Mouse (Mus musculus) heart, adult 8-10 months (tissue): ENCODE measurements around the gene Snap29. TPM values are rescaled to one million over a fixed set of nuclear protein-coding genes. Genes with fewer than 3 reads are reported as not detected.

Source experiments
- DNase-seq: peaks from one replicate; pipeline ENCODE4 v3.0.0; 2022; ENCODE audit warnings: low spot score
- total RNA-seq, 4 experiments: library from RNA; stranded (reverse); gene quantifications; 2 replicates each; pipeline ENCODE4 v1.2.4; 2022

Snap29 gene
- total RNA-seq: 10 to 100 TPM; 16.1 to 18.4 (median 16.9) TPM

DNA sequence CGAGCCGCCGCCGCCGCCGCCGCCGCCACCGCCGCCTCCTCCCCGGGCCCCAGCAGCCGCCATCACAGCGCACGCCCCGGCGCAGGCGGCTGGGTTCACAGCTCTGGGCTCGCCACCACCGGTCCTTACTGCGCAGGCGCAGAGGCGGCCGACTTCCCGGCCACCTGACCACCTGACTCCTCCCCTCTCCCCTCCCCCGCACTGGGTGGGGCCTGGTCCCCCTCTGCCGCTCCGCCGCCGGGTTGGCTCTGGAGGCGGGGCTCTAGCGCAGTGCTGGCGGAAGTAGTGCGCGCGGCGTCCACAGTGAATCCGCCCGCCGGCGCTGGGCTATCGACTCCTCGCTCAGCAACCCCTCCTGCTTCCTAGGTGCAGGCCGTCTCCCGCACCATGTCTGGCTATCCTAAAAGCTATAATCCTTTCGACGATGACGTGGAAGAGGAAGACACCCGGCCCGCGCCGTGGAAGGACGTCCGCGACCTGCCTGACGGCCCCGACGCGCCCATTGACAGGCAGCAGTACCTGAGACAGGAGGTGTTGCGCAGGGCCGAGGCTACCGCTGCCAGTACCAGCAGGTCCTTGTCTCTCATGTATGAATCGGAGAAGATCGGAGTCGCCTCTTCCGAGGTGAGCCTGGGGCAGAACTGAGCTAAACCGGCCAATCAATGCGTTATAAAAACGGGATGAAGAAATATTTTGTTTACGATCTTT is at the start of gene Snap29, which contains the start of gene Pi4ka:
TSS of gene Snap29 (plus strand) at position 251 of the 708 bp plus-strand sequence.
TSS of gene Pi4ka (minus strand) at position 579 of the 708 bp plus-strand sequence.
- DNase-seq: peak; percentile 99

DNA sequence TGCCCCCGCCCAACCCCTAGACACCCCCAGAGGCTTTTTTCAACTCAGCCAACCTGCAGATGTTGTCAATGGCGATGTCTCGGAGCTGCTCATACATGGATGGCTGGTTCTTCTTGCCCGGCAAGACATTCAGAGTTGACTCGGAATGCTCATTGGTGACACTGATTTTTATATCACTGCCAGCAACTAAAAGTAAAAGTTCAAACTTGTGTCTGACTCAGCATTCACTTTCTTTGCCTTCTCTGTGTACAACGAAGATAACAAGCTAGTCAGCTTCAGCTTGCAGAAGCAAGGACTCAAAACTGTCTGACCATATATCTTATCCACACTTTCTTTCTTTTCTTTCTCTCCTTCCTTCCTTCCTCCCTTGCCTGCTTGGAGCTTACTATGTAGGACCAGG is 49.8 kb upstream of the Snap29 start:
- no peak for DNase-seq

DNA sequence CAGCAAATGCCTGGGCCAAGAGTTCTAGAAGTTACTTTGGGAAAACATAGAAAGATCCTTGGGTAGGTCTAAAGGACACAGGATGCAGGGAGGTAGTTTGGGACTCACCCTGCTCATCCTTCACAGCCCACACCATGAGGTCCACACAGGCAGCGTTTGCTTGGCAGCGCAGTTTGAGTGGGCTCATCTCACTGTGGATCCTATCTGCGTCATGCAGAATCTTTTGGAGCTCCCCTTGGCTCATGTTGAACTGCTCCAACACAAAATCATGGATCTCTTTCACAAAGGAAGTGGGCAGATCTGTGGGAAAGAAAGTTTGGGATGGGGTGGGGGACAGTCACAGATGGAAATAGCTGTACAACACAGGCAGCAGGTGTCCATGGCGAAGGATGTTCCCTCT is 47.0 kb upstream of the Snap29 start:
- no peak for DNase-seq

DNA sequence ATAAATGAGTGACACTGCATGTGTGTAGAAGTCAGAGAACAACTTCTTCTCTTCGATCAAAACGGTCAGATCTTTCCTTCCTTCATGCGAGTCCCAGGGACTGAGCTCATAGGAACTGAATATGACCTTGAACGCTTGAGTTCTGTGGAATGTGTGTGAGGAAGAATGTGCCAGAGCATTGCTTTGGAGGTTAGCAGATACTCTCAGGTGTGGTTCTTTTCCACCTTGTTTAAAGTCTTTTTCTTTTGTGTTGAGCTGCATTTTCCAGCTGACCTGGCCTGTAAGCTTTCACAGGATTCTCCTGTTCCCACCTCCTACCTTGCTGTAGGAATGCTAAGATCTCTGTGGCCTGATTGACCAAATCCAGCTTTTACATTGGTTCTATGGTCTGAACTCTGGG is 23.5 kb upstream of the Snap29 start:
- no peak for DNase-seq

DNA sequence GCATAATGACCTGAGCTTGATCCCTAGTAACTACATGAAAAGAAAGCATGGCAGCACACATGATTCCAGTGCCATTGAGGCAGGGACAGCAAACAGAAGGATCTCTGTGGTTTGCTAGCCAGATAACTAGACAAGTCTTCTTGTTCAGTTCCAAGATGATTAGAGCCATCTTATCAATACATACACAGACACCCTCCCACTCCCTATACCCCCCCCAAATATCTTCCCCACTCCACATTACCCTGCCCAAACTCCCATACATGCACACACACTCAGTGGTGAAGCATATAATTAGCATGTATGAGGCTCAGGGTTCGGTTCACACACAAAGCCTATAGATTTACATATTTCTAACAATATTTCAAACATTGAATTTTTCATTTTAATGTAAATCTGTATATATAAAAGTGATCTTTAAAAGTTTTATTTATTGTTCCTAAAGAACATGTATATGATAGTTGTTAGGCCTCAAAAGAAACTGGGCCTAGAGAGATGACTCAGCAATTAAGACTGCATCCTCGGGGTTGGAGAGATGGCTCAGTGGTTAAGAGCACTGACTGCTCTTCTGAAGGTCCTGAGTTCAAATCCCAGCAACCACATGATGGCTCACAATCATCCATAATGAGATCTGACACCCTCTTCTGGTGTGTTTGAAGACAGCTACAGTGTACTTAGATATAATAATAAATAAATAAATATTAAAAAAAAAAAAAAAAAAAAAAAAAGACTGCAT is 22.0 kb upstream of the Snap29 start:
- DNase-seq: no peak

DNA sequence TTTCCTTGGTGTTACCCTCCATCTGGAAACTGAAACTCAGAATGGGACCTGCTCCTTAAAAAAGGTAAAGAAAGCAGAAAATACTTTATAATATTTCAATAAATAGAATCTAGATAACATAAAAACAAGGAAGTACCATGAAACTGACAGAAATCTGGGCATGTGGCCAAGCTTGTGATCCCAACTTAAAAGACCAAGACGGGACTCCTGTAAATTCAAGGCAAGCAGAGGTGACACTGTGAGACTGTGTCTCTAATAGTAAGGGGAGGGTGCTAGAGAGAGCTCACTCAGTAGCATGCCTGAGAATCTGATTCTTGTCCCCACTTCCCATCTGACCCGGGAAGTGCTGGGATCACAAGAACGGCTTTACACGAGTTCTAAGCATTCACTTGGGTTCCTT is 13.0 kb upstream of the Snap29 start:
- DNase-seq: no peak

DNA sequence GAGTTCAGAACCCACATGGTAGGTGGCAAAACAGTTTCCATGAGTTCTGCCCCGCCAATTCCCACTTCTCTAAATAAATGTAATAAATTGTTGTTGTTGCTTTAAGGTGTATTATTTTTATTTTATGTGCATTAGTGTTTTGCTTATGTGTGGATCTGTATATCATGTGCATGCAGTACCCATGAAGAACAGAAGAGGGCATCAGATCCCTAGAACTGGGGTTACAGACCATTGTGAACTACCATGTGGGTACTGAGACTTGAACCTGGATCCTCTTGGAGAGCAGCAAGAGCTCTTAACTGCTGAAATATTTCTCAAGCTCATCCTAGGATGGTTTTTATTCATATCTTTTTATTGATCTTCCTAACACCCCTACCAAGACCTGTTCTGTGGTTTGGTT is 2.9 kb upstream of the Snap29 start:
- peak; percentile 46 for DNase-seq

DNA sequence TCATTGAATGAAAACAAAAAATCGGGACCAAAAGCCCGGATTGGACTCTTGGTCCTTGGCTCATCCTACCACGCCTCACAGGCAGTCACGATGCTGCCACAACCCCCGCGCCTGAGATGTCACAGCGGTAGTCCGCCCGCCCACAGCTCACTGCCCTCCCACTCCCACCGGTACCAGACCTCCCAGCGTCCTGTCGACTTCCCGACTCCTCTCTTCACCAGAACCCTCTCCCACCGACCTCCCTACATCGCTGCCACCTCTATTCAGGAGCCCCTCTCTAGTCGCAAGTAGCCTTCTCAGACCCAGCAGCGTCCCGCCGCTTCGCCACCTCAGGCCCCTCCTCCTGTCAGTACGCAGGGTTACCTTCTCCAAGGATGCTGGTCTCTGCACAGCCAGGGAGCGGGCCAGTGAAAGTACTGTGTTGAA is 502 bp upstream of the Snap29 start:
- DNase-seq: peak; percentile 62

DNA sequence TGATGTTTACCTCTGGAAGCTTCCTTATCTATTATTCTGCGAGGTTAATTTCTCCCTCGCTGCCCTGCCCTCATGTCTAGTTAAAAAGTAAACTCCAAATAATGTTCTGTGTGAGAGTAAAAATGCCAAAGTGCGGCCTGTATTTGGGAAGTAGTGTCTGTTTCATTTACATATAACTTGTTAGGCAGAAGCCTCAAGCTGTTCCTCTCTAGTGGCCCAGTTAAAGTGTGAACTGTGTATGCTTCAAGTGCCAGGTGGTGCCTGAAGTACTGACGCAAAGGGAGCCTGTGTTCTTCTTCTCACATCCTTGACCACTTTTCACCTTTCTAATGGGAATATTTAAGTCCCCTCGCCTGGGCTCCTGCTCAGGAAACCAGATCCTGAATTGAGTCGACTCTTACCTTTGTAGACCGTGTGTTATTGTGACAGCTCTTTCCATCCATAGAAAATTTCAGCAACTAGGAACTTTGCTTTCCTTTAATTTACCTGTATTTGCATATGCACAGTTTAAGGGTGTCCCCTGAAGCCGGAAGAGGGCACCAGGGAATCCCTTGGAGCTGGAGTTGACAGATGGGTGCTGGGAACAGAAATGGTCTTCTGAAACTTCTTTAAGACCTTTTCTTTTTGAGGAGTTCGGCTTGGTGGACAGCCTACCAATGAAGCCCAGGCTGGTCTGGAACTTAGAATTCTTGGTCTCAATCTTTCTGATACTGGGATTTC is 886 bp downstream of the Snap29 start:
- DNase-seq: no peak

DNA sequence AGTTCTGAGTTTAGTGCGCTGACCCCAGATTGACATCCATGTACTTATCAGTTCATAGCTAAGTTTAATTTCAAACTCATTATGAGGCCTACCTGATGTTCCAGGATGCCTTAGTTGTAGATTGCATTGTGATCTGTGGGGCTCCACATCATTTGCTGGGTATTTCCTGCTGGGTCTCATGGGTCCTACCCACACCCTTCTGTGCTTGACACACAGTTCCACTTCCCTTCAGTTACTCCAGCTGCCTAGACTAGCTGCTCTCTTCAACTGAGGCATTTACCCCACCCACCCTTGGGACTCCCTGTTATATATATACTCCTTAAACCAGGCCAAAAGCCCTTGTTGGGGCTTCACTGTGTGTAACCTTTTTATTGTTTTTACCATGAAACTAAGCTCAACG is 3.3 kb downstream of the Snap29 start:
- no peak for DNase-seq

DNA sequence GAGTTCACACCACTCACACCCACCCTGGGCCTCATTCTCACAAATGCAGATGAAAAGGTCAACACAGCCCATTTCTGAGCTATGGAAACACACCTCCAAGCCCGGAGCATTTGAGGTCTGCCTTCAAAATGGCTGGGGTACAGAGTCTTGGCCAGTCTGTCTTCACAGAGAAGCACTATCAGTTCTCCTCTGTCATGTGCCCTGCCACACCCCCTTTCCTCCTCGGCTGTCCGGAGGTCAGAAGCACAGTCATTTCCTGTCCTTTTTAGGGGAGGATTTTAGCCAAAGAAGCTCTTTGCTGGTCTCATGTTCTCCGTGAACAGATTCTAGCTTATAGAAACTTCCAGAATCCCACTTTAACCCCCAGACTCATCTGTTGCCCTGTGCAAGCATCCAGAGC is 4.4 kb downstream of the Snap29 start:
- peak; percentile 55 for DNase-seq

DNA sequence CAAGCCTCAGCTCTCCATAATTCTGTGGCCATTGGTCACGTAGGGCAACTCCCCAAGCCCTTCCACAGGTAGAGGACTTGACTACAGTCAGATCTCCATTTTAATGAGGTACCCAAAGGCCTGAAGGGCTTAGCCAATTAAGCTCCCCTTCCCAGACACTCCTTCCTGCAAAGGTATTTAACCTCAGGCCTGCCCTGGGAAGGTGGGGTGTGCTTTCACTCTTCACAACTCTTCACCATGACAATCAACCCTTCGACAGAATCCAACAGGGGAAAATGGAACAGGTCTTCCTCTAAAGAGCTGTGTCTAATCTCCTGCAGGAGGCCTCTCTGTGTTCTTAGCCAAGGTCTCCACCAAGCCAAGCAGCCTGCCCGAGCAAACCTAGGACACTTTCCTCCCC is 17.2 kb downstream of the Snap29 start:
- DNase-seq: no peak

DNA sequence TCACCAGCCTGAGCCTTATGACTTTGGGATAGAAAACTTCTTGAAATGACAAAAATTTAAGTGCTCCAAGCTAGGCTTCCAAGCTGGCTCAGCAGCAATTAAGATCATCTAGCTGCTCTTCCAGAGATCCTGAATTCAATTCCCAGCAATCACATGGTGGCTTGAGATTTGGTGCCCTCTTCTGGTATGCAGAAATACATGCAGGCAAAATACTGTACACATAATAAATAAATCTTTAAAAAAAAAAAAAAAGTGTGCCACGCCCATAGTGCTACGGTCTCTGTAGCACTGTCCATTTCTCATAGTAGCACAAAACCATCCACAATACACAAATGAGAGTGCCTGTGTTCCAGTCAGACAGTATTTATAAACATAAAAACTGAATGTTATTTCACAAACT is 26.8 kb downstream of the Snap29 start:
- DNase-seq: no peak

DNA sequence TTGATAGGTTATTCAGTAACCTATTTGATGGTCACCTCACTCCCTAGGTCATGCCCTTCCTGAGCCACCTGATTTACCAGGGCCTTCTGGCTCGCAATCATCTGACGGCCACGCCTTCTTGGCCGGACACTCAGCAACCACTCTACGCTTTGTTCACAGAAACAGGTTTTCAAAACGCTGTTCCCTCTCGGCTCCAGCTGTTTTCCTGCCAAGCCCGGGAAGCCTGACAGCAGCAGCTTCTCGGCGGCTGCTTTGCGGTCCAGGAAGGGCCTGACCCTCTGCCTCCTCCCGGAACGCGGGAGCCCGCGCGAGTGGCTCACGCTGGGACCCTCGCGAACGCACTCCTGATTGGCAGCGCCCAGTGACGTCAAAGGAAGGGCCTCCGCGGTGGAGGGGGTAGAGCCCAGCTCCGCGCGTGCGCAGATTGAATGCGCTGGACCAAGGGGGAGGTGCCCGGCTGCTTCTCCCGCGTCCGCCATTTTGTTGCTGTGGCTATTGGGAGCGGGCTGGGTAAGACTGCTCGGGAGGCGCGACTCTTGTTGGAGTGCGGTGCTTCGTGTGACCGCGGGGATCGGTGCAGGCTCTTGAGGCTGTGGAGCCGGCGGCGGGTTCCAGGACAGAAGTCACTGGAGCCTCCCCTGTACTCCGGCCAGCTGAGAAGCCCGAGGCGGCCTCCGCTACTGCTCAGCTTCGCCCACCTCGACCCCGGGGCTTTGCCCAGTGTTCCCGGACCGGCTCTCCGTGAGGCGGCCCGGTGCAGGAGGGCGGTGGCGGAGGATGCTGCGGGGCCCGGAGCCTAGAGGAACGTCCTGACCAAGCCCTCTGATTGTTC is 46.0 kb downstream of the Snap29 start, which contains the start of gene Crkl:
TSS of gene Crkl (plus strand) at position 447 of the 832 bp plus-strand sequence.
- peak; percentile 98 for DNase-seq

DNA sequence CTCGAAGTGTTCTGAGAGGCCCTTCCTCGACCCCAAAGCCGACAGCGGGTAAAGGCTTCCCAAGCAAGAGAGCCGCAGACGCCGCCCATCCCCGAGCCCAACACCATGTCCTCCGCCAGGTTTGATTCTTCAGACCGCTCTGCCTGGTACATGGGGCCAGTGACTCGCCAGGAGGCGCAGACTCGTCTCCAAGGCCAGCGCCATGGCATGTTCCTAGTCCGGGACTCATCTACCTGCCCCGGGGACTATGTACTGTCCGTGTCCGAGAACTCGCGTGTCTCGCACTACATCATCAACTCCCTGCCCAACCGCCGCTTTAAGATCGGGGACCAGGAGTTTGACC is 46.6 kb downstream of the Snap29 start:
- DNase-seq: no peak

DNA sequence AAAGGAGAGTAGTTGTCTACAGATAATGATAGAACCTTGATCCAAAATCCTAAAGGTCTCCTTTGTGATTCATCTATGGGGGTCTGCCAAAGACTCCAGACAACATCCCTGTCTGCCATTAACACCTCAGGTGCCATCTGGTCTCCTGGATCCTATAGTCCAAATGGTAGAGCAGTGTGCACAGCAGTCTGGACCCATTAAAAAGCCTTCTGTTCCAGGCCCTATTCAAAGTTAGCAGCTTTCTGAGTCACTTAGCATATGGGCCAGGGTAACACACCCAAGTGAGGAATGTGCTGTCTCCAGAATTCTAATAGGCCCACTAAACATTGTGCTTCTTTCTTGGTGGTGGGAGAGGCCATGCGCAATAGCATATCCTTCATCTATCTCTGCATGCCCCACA is 51.1 kb downstream of the Snap29 start:
- DNase-seq: no peak

DNA sequence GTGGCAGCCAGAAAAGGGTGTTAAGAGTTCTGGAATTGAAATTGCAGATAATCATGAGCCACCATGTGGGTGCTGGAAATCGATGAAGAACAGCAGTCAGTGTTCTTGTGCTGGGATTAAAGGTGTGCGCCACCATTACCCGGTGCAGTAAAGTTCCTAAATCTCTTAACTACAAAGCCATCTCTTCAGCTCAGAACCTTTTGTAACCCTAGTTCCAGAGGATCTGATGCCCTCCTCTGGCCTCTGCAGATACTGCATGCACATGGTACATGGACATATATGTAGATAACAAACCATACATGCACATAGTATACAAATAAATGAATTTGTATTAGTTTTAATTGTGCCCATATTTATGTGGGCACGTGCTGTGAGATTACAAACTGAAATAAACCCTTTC is 54.5 kb downstream of the Snap29 start:
- DNase-seq: no peak

DNA sequence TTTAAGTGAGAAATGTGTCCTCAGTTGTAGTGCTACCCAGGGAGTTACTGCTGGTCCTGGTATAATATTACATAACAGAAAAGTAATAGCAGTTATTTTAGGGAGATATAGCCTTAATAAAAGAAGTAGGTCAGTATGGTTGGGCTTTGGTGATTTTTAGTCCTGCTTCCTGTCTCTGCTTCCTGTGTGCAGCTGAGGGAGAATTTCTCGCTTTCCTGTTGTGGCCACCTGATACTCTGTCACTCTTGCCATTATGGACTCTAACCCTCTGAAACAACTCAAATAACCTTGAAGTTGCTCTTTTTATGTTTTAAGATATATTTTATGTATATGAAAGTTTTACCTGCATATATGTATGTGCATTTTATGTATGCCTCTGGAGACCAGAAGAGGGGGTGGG is 55.8 kb downstream of the Snap29 start:
- DNase-seq: no peak

DNA sequence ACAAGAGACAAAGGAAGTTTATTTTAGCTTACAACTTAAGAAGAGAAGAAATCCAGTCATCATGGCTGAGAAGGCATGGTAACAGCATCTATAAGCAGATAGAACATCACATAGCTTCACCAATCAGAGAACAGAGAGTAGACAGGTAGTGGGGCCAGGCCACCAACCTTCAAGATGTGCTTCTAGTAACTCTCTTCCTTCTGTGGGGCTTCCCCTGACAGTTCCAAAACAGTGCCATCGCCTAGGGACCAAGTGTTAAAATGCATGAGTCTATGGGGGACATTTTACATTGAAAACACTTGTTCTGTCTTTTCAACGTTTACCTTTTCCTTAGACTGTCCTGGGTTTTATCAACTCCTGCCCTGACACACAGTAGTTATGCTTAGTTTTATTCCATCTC is 57.4 kb downstream of the Snap29 start:
- no peak for DNase-seq

DNA sequence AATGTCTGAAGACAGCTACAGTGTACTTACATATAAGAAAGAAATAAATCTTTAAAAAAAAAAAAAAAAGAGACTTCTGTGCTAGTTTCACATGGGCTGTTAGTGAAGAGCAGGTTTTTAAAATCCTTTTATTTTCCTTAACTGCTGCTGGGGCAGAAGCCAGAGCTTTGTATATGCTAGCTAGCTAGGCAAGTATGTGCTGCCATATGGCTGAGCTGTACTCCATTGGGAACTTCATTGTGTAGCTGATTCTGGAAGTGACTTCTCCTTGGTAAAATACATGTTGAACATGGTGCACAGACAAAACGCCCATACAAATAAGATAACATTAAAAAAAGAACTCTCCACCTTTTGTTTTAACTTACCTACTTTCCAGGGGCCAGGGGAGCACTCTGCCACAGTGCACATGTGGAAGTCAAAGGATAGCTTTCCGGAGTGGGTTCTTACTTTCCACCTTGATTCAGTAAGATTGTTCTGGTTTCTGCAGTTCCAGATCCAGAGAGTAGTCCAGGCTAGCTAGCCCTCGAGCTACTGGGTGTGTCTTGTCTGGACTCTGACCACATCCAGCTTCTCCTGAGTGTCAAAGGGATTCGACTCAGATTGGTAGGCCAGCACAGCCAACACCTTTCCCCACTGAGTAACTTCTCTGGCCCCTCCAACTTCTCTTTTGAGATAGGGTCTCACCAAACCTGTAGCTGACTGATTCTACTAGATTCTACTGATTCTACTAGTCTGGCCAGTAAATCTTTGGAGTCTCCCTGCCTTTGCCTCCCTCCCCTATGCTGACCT is 61.3 kb downstream of the Snap29 start:
- DNase-seq: no peak

DNA sequence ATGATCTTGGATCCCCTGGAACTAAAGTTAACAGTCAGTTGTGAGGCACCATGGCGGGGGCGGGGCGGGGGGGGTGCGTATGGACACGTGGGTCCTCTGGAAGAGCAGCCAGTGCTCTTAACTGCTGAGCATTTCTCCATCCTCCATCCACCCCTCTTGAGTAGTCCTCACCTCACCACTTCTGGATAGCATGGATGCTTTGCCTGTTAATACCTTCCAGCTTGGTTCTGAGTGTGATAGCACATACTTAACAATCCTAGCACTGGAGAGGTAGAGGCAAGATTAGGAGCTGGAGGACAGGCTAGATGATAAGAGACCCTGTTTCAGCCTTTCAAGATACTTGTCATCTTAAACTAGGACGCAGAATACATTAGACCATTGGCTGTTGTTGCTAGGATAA is 66.7 kb downstream of the Snap29 start:
- DNase-seq: no peak
